Mouse (Mus musculus) heart, adult 2 months (tissue): ENCODE measurements around the gene Galnt6.

Experiments used
- CTCF ChIP-seq: fragments of 200-600 bp; IDR thresholded peaks from 2 replicates; pipeline ENCODE4 v1.8.1; 2022; ENCODE audit warnings: antibody characterized with exemption, mild to moderate bottlenecking, moderate library complexity
- POLR2A ChIP-seq: fragments of 200-500 bp; IDR thresholded peaks from 2 replicates; pipeline ENCODE4 v1.6.1; 2011; ENCODE audit warnings: mild to moderate bottlenecking, low read depth, low read length, control low read depth; ENCODE audit not compliant: insufficient read depth

- TF ChIP-seq POLR2A (no peak), CTCF (no peak)
These were observed 44.7 kb downstream of the Galnt6 start for GRCm38 (mm10) chr15:100684450-100684849.
